Mouse (Mus musculus) embryonic fibroblast, embryonic 13.5 days (primary cell): Measurements from ENCODE around the gene Tm4sf1.

Experiments used
- CTCF ChIP-seq: IDR thresholded peaks from 2 replicates; pipeline ENCODE4 v1.5.1; 2011; ENCODE audit warnings: mild to moderate bottlenecking, control low read depth, low read length, moderate library complexity, borderline replicate concordance; ENCODE audit not compliant: insufficient read depth
- POLR2A ChIP-seq: IDR thresholded peaks from 2 replicates; pipeline ENCODE4 v1.6.1; 2011; ENCODE audit warnings: low read depth, mild to moderate bottlenecking, control low read depth, low read length, moderate library complexity

DNA sequence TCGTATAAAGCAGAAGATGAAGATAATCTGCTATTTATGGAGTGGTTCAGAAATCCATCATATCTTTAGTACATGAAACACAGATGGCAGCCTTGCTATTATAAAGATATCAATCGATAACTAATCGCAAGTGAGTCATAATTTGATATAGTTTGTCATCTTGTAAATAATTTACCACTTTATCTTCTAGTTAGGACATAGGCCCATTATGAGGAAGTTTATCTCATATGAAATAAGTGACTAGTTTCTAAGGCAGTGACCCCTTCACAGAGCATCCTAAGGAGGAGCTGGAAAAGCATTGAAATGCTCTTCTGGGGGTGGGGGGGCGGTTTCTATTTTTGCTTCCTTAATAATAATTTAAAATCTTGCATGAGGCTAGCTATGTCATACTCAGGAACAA lies 41.2 kb upstream of the Tm4sf1 start:
- TF ChIP-seq POLR2A (no peak), CTCF (no peak)
